Comparison of ENCODE assay signal across 10 mouse cellular contexts in genomic region chr19:40637601-40638000, GRCm38 (mm10). TPM values are rescaled to one million over a fixed set of nuclear protein-coding genes. Genes with fewer than 3 reads are reported as not detected.
A peak's percentile ranks its signal among the peaks of the same experiment; 100 is the strongest.
DNase-seq lines count a peak whose midpoint lies in the region; ATAC-seq and TF ChIP-seq lines count a peak whose summit lies in the region.
"Had no signal": no experiment of that assay in that cellular context is flagged by ENCODE, and none has a peak within 500 bp of the region (broad histone marks: within the 10 kb centered on the region; RNA-seq: fewer than 3 reads in every experiment).

No protein-coding gene starts in this region.

- no peaks in the 10 kb centered on the region for H3K36me3 ChIP-seq in liver, adult 2 months (ENCODE audit: control insufficient read depth, insufficient read depth, low read length)
- H3K36me3 ChIP-seq in liver, embryonic 12.5 days, result no peaks in the 10 kb centered on the region
- no peaks in the 10 kb centered on the region for H3K36me3 ChIP-seq in splenic B cell, adult 2 months (ENCODE audit: control insufficient read depth, insufficient read depth, low read length, poor library complexity, severe bottlenecking)
- H3K36me3 ChIP-seq in hindbrain, embryonic 16.5 days (ENCODE audit: control insufficient read depth, insufficient read depth, low read length), result no peaks in the 10 kb centered on the region

- ATAC-seq in liver, embryonic 12.5 days, result no peak; the same call in 1 of the 2 replicates
- no peak for ATAC-seq in hindbrain, embryonic 16.5 days
- ATAC-seq: Patski had no signal

- H3K27me3 ChIP-seq in liver, adult 2 months (ENCODE audit: control insufficient read depth, insufficient read depth, low read length), result no peaks in the 10 kb centered on the region
- H3K27me3 ChIP-seq in liver, embryonic 12.5 days (replicated peaks), result no peaks in the 10 kb centered on the region
- H3K27me3 ChIP-seq in splenic B cell, adult 2 months (ENCODE audit: control insufficient read depth, insufficient read depth, low read length, poor library complexity, severe bottlenecking), result no peaks in the 10 kb centered on the region; the same call in 1 of the 2 replicates
- H3K27me3 ChIP-seq in hindbrain, embryonic 16.5 days (replicated peaks; ENCODE audit: control insufficient read depth, insufficient read depth, low read length), result no peaks in the 10 kb centered on the region
- H3K27me3 ChIP-seq: Patski had no signal

- H3K4me3 ChIP-seq in liver, adult 2 months (ENCODE audit: insufficient read depth, low read depth, low read length), result no peak overlapping the region
- no peak overlapping the region for H3K4me3 ChIP-seq in liver, embryonic 12.5 days
- H3K4me3 ChIP-seq in hindbrain, embryonic 16.5 days (ENCODE audit: low read length), result no peak overlapping the region

- peak overlapping the region; percentile 44; the same call in 1 of the 2 replicates for H3K27ac ChIP-seq in liver, adult 2 months (replicated peaks; ENCODE audit: insufficient read depth, low read depth, low read length)
- H3K27ac ChIP-seq in liver, embryonic 12.5 days, result no peak overlapping the region
- H3K27ac ChIP-seq in hindbrain, embryonic 16.5 days (ENCODE audit: low read depth, low read length), result no peak overlapping the region

- peak; percentile 97 for DNase-seq in heart, adult 11 months
- DNase-seq in heart, postnatal 14 days, result no peak
- DNase-seq in liver, adult 2 months (ENCODE audit: extremely low read depth, low read depth, low spot score), result peak; percentile 40
- no peak for DNase-seq in liver
- DNase-seq in splenic B cell, adult 2 months (ENCODE audit: low read depth, low spot score), result peak; percentile 21
- DNase-seq in frontal cortex, postnatal 25 days (ENCODE audit: low spot score in 2 of 2), result no peak
- DNase-seq: cerebellum, postnatal 14 days had no signal

- H3K9me3 ChIP-seq in liver, embryonic 12.5 days (replicated peaks), result no peaks in the 10 kb centered on the region
- no peaks in the 10 kb centered on the region for H3K9me3 ChIP-seq in hindbrain, embryonic 16.5 days (ENCODE audit: control insufficient read depth, low read length)

- TF ChIP-seq POLR2A in liver, adult 2 months (IDR thresholded peaks at IDR 0.05; ENCODE audit: extremely low read depth, insufficient read depth, low read length), result no peak

- no peaks in the 10 kb centered on the region for H3K4me1 ChIP-seq in liver, adult 2 months (ENCODE audit: control insufficient read depth, insufficient read depth, low read length)
- H3K4me1 ChIP-seq in liver, embryonic 12.5 days, result peaks cover 10% of the 10 kb centered on the region
- no peaks in the 10 kb centered on the region for H3K4me1 ChIP-seq in hindbrain, embryonic 16.5 days (ENCODE audit: control insufficient read depth, insufficient read depth, low read depth, low read length)

- no peak for TF ChIP-seq CTCF in liver, adult 2 months (IDR thresholded peaks at IDR 0.05; ENCODE audit: low read depth, low read length)

- intact Hi-C loops in heart, postnatal 14 days (cut with DNase I), result no loop called here

- H3K9ac ChIP-seq in liver, adult 2 months (ENCODE audit: low read depth, low read length), result no peak overlapping the region
- H3K9ac ChIP-seq in liver, embryonic 12.5 days, result no peak overlapping the region
- H3K9ac ChIP-seq in hindbrain, embryonic 16.5 days (ENCODE audit: low read depth, low read length), result no peak overlapping the region

- WGBS in liver, adult 2 months, result 78% methylated on average over 7 of the region's 7 CpGs
- WGBS in liver, embryonic 12.5 days (ENCODE audit: insufficient replicate concordance), result 29% methylated on average over 7 of the region's 7 CpGs
- WGBS in hindbrain, embryonic 16.5 days, result 88% methylated on average over 7 of the region's 7 CpGs

- H3K79me2 ChIP-seq in liver, adult 2 months (ENCODE audit: control insufficient read depth, insufficient read depth, low read length), result no peaks in the 10 kb centered on the region

- peak overlapping the region; percentile 21; the same call in 1 of the 2 replicates for H3K4me2 ChIP-seq in liver, embryonic 12.5 days
- H3K4me2 ChIP-seq in hindbrain, embryonic 16.5 days (ENCODE audit: low read length), result no peak overlapping the region

RNA-seq across cellular contexts. Expression of gene Entpd1, which starts 25.4 kb away (rescaled TPM):
- total RNA-seq in heart, postnatal 14 days (2021), result 10 to 100 TPM; 34.5 to 40.2 TPM
- 4.6 TPM in 2 replicates for total RNA-seq in liver, adult 2 months (2014; rRNA removed)
- polyA plus RNA-seq in liver, adult 2 months (2012; rRNA removed), result 1.6 and 1.8 TPM in 2 replicates
- polyA plus RNA-seq in liver, embryonic 12.5 days (2016; fragmentation: Nextera tagmentation; extraction: Ambion mirVana), result 2.6 TPM in 2 replicates
- 7.7 and 8.1 TPM in 2 replicates for polyA plus RNA-seq in hindbrain, embryonic 16.5 days (2015; fragmentation: Nextera tagmentation; extraction: Ambion mirVana)

RNA-seq across cellular contexts. Expression of gene Tctn3, which starts 25.6 kb away (rescaled TPM):
- total RNA-seq in heart, postnatal 14 days (2021), result 1 to 10 TPM; 8.6 to 8.8 TPM
- 0.37 and 1.1 TPM in 2 replicates for total RNA-seq in liver, adult 2 months (2014; rRNA removed)
- 0.40 and 1.1 TPM in 2 replicates for polyA plus RNA-seq in liver, adult 2 months (2012; rRNA removed)
- polyA plus RNA-seq in liver, embryonic 12.5 days (2016; fragmentation: Nextera tagmentation; extraction: Ambion mirVana), result 3.6 and 3.9 TPM in 2 replicates
- polyA plus RNA-seq in hindbrain, embryonic 16.5 days (2015; fragmentation: Nextera tagmentation; extraction: Ambion mirVana), result 14.8 and 16.6 TPM in 2 replicates

RNA-seq across cellular contexts. Expression of gene Aldh18a1, which starts 49.3 kb away (rescaled TPM):
- 10 to 100 TPM in 1 of 2 experiments, 1 to 10 TPM in 1; 9.9 to 12.2 TPM for total RNA-seq in heart, postnatal 14 days (2021)
- 1.2 and 2.5 TPM in 2 replicates for total RNA-seq in liver, adult 2 months (2014; rRNA removed)
- 0.27 and 1.1 TPM in 2 replicates for polyA plus RNA-seq in liver, adult 2 months (2012; rRNA removed)
- polyA plus RNA-seq in liver, embryonic 12.5 days (2016; fragmentation: Nextera tagmentation; extraction: Ambion mirVana), result 67.4 and 68.8 TPM in 2 replicates
- polyA plus RNA-seq in hindbrain, embryonic 16.5 days (2015; fragmentation: Nextera tagmentation; extraction: Ambion mirVana), result 43.7 and 52.8 TPM in 2 replicates

Comparison
In these comparisons a context has a peak if more than half of its experiments do, and no peak if none do; other contexts are left out.
1. DNase-seq: peak in heart, adult 11 months (single experiment), liver, adult 2 months (single experiment) and splenic B cell, adult 2 months (single experiment); none in heart, postnatal 14 days (0 of 2), liver (single experiment) and frontal cortex, postnatal 25 days (0 of 2).
2. RNA of gene Aldh18a1, which starts 49.3 kb away (polyA plus RNA-seq): 67.4 to 68.8 TPM in liver, embryonic 12.5 days and 43.7 to 52.8 TPM in hindbrain, embryonic 16.5 days; 0.27 to 1.1 TPM in liver, adult 2 months; every median in the first group is over 10 times any median in the second.